Mouse (Mus musculus): ENCODE measurements around the gene Mapkap1.

DNA sequence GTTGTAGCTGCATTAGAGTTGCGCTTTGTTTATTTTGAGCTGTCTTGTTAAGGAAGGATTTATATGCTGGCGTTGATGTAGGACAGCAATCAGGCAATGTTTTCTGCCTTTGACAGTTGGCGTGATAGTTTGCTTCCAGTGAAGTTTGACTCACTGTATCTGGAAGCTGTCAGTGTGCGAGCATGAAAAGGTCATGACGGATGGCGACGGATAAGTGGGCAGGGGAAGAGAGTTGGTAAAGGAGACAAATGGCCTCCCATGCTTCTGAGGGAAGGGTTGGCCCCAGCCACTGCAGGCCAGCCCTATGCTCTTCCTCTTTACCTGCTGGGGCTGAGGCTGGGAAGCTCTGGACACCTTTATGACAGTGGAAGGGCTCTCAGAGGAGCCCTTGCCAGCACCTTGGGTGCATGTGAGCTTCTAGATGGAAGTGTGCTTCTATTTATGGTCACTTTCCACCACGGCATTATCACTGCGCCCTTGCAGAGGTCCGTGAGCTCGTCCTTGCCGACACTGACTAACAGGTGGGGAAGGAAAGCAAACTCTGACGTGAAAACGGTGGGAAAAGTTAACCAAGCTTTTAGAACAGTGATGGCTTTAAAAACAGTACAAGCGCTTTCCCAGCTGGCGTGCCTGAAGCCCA, 185.3 kb downstream of the Mapkap1 start:
- TF ChIP-seq CTCF (IDR thresholded peaks at IDR 0.05; ENCODE audit: control insufficient read depth, insufficient read depth, insufficient replicate concordance, low read depth, low read length) (no peak), POLR2A (IDR thresholded peaks at IDR 0.05; ENCODE audit: control insufficient read depth, low read depth, low read length) (no peak)
